Mouse (Mus musculus): Measurements from ENCODE around the gene Ano10. TPM values are rescaled to one million over a fixed set of nuclear protein-coding genes. Genes with fewer than 3 reads are reported as not detected.

Gene Ano10
- polyA plus RNA-seq (2014; fragmentation: Illumina TruSeq; extraction: RNeasy Lipid Tissue Mini Kit (QIAGEN cat#74804); ENCODE audit: low replicate concordance): 16.6 TPM

DNA sequence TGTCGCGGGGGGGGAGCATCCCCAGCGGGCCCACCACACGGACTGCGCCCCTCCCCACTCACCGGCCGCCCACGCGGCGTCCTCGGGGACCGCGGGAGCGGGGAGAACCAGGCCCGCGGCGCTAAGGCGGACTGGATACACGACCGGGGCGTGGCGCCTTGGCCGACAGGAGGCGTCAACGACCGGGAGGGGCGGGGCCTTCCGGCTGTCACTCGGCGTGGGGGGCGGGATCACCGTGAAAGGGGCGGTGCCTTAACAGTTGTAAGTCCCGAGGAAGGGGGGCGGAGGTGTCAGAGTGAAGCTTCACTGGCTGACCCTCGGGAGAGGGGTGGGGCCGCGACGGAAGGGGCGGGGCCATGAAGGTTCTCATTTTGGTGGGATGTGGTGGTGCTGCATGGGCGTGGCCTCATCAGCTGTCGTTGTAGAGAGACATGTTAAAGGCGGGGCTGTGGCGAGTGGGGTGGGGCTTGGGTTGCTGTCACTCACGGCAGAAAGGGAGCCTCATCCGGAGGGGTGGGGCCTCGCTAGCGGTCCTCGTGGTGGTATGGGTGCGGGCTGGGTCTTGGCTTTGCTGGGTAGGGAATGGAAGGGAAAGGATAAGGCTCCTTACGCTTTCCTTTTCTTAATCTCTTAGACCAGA is at the start of gene Ano10:
Gene Ano10 (minus strand): TSS at position 182 of the 640 bp plus-strand sequence.

Other genes with a start within 250 kb of the Ano10 start
- gene Snrk, start 177.2 kb downstream of the Ano10 start, polyA plus RNA-seq (2014; fragmentation: Illumina TruSeq; extraction: RNeasy Lipid Tissue Mini Kit (QIAGEN cat#74804); ENCODE audit: low replicate concordance): 73.4 TPM
- gene Abhd5, start 57.2 kb upstream of the Ano10 start, polyA plus RNA-seq (2014; fragmentation: Illumina TruSeq; extraction: RNeasy Lipid Tissue Mini Kit (QIAGEN cat#74804); ENCODE audit: low replicate concordance): 47.9 TPM

Data from small intestine, adult 10 weeks (tissue).